Mouse (Mus musculus): Measurements from ENCODE around the gene Hjurp. TPM values are rescaled to one million over a fixed set of nuclear protein-coding genes. Genes with fewer than 3 reads are reported as not detected.
"Not testable (repeated sequence)": the region's sequence is repeated elsewhere in the genome, so short reads cannot be mapped to it uniquely, and the experiment has no call there.

Hjurp gene
- polyA plus RNA-seq, 1 experiment from 2014 or later, result 141 TPM

GRCm38 (mm10) chr1:88227482-88227881 is 50.0 kb downstream of the Hjurp start:
- DNase-seq (ENCODE audit: low spot score) (no peak), ATAC-seq (ENCODE audit: insufficient read depth, low FRiP score, low TSS enrichment) (no peak)
- 59% methylated on average over 2 of the region's 2 CpGs for WGBS

DNA sequence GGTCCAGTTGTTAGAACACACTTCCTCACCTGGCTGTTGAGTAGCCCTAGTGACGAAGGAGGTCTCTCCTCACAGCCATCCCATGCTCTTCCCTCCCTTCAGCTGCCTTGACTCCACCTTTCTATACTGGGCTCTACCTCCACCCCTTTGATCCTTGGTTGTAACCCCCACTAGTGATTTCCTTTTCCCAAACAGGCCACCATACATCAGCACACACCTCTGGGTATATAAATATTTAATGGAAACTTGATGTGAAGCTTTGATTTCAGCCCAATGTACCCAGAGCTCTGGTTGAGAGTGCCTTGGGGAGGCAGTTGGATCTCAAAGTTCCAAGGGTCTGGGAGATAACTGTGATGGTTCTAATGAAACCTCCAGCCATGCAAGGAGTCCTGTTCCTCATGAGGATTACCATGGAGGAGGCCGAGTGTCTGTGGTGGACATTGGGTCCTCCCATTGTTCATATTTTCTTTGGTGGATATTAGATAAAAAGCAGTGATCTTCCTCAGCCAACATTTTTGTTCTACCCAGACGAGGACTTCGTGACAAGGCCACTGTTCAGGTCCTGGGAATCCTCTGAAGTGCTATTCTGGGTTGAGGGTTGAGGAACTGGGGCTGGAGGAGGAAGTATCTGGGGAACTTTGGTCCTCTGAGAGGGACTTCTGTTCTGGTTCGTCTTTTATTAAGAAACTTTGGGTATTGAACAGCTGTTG is 50.6 kb downstream of the Hjurp start, which contains the start of gene Mroh2a:
Mroh2a (plus strand) TSS at position 317 of the 710 bp plus-strand sequence.
- no peaks in the 10 kb centered on the region for H3K27me3 ChIP-seq (ENCODE audit: control insufficient read depth, insufficient read depth, low read length)

More at GRCm38 (mm10) chr1:88227482-88227881, 50.0 kb downstream of the Hjurp start:
- Histone ChIP-seq H3K9me3 (ENCODE audit: control insufficient read depth, low read length) (peaks cover 69% of the 10 kb centered on the region), H3K4me3 (ENCODE audit: low read depth, low read length) (no peak overlapping the region), H3K27me3 (ENCODE audit: control insufficient read depth, insufficient read depth, low read length) (no peaks in the 10 kb centered on the region), H3K36me3 (ENCODE audit: control insufficient read depth, insufficient read depth, low read length) (no peaks in the 10 kb centered on the region), H3K4me1 (ENCODE audit: control insufficient read depth, insufficient read depth, low read length) (no peaks in the 10 kb centered on the region), H3K4me2 (ENCODE audit: low read depth) (no peak overlapping the region), H3K9ac (ENCODE audit: low read length) (no peak overlapping the region), H3K27ac (ENCODE audit: low read depth, low read length) (no peak overlapping the region)

GRCm38 (mm10) chr1:88225741-88226140 is 51.7 kb downstream of the Hjurp start:
- Histone ChIP-seq H3K27me3 (ENCODE audit: control insufficient read depth, insufficient read depth, low read length) (no peaks in the 10 kb centered on the region), H3K9me3 (ENCODE audit: control insufficient read depth, low read length) (peaks cover 55% of the 10 kb centered on the region), H3K36me3 (ENCODE audit: control insufficient read depth, insufficient read depth, low read length) (no peaks in the 10 kb centered on the region), H3K4me1 (ENCODE audit: control insufficient read depth, insufficient read depth, low read length) (no peaks in the 10 kb centered on the region), H3K4me3 (ENCODE audit: low read depth, low read length) (no peak overlapping the region), H3K9ac (ENCODE audit: low read length) (no peak overlapping the region), H3K27ac (ENCODE audit: low read depth, low read length) (no peak overlapping the region), H3K4me2 (ENCODE audit: low read depth) (no peak overlapping the region)
- DNase-seq (ENCODE audit: low spot score) (no peak), ATAC-seq (ENCODE audit: insufficient read depth, low FRiP score, low TSS enrichment) (no peak)

More for the DNA sequence above, 50.6 kb downstream of the Hjurp start, which contains the start of gene Mroh2a:
- Histone ChIP-seq H3K4me1 (ENCODE audit: control insufficient read depth, insufficient read depth, low read length) (no peaks in the 10 kb centered on the region), H3K4me3 (ENCODE audit: low read depth, low read length) (no peak within 1 kb of the TSS), H3K4me2 (ENCODE audit: low read depth) (no peak within 1 kb of the TSS), H3K9me3 (ENCODE audit: control insufficient read depth, low read length) (peaks cover 66% of the 10 kb centered on the region), H3K27ac (ENCODE audit: low read depth, low read length) (no peak within 1 kb of the TSS), H3K9ac (ENCODE audit: low read length) (no peak within 1 kb of the TSS), H3K36me3 (ENCODE audit: control insufficient read depth, insufficient read depth, low read length) (no peaks in the 10 kb centered on the region)
- WGBS, result 59% methylated on average over 5 of the region's 5 CpGs
- no peak for DNase-seq (ENCODE audit: low spot score)
- no peak for ATAC-seq (ENCODE audit: insufficient read depth, low FRiP score, low TSS enrichment)

DNA sequence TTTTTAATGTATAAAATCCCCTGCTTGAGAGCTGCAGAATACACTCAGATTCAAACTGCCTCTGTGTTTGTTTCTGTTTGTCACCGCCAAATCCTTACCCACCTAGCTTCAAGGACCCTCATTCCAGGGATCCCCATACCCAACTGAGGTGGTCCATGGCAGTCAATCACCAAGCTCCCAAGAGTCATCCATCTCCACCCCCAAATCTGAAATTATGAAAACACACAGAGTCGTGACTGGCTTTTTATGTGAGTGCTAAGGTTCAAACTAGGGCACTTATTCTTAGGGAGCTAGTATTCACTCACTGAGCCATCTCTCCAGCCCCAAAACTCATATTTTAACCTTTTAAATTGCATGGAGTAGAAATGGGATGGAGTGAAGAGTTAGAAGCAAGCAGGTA is 52.1 kb downstream of the Hjurp start:
- H3K27me3 ChIP-seq (ENCODE audit: control insufficient read depth, insufficient read depth, low read length); H3K4me3 ChIP-seq (ENCODE audit: low read depth, low read length); H3K9ac ChIP-seq (ENCODE audit: low read length); H3K4me2 ChIP-seq (ENCODE audit: low read depth); ATAC-seq (ENCODE audit: insufficient read depth, low FRiP score, low TSS enrichment); H3K36me3 ChIP-seq (ENCODE audit: control insufficient read depth, insufficient read depth, low read length); H3K27ac ChIP-seq (ENCODE audit: low read depth, low read length); DNase-seq (ENCODE audit: low spot score); H3K4me1 ChIP-seq (ENCODE audit: control insufficient read depth, insufficient read depth, low read length): not testable (repeated sequence)
- peaks cover 51% of the 10 kb centered on the region for H3K9me3 ChIP-seq (ENCODE audit: control insufficient read depth, low read length)
- 49% methylated on average over 2 of the region's 2 CpGs for WGBS

- ATAC-seq (ENCODE audit: insufficient read depth, low FRiP score, low TSS enrichment) (no peak), DNase-seq (ENCODE audit: low spot score) (no peak)
- no peak overlapping the region for H3K4me2 ChIP-seq (ENCODE audit: low read depth)
- 72% methylated on average over 2 of the region's 2 CpGs for WGBS
- peaks cover 40% of the 10 kb centered on the region for H3K9me3 ChIP-seq (ENCODE audit: control insufficient read depth, low read length)
- H3K36me3 ChIP-seq (ENCODE audit: control insufficient read depth, insufficient read depth, low read length), result no peaks in the 10 kb centered on the region
- H3K27me3 ChIP-seq (ENCODE audit: control insufficient read depth, insufficient read depth, low read length), result no peaks in the 10 kb centered on the region
- H3K4me3 ChIP-seq (ENCODE audit: low read depth, low read length), result no peak overlapping the region
- H3K27ac ChIP-seq (ENCODE audit: low read depth, low read length), result no peak overlapping the region
- H3K9ac ChIP-seq (ENCODE audit: low read length), result no peak overlapping the region
- H3K4me1 ChIP-seq (ENCODE audit: control insufficient read depth, insufficient read depth, low read length), result no peaks in the 10 kb centered on the region
Observed at GRCm38 (mm10) chr1:88224029-88224776, 53.2 kb downstream of the Hjurp start.

GRCm38 (mm10) chr1:88223591-88223990 is 53.8 kb downstream of the Hjurp start:
- no peak for ATAC-seq (ENCODE audit: insufficient read depth, low FRiP score, low TSS enrichment)
- Histone ChIP-seq H3K4me2 (ENCODE audit: low read depth) (no peak overlapping the region), H3K4me3 (ENCODE audit: low read depth, low read length) (no peak overlapping the region), H3K27ac (ENCODE audit: low read depth, low read length) (no peak overlapping the region), H3K9me3 (ENCODE audit: control insufficient read depth, low read length) (peaks cover 38% of the 10 kb centered on the region), H3K4me1 (ENCODE audit: control insufficient read depth, insufficient read depth, low read length) (no peaks in the 10 kb centered on the region), H3K9ac (ENCODE audit: low read length) (no peak overlapping the region), H3K36me3 (ENCODE audit: control insufficient read depth, insufficient read depth, low read length) (no peaks in the 10 kb centered on the region), H3K27me3 (ENCODE audit: control insufficient read depth, insufficient read depth, low read length) (no peaks in the 10 kb centered on the region)
- 64% methylated on average over 1 of the region's 1 CpGs for WGBS
- DNase-seq (ENCODE audit: low spot score), result peak; percentile 10

- not testable (repeated sequence) for H3K27me3 ChIP-seq (ENCODE audit: control insufficient read depth, insufficient read depth, low read length); H3K36me3 ChIP-seq (ENCODE audit: control insufficient read depth, insufficient read depth, low read length); H3K27ac ChIP-seq (ENCODE audit: low read depth, low read length); ATAC-seq (ENCODE audit: insufficient read depth, low FRiP score, low TSS enrichment); H3K9ac ChIP-seq (ENCODE audit: low read length); H3K4me1 ChIP-seq (ENCODE audit: control insufficient read depth, insufficient read depth, low read length); H3K4me3 ChIP-seq (ENCODE audit: low read depth, low read length); H3K4me2 ChIP-seq (ENCODE audit: low read depth)
- peaks cover 33% of the 10 kb centered on the region for H3K9me3 ChIP-seq (ENCODE audit: control insufficient read depth, low read length)
- peak; percentile 8 for DNase-seq (ENCODE audit: low spot score)
Observed at GRCm38 (mm10) chr1:88223011-88223515, 54.4 kb downstream of the Hjurp start.

- no peaks in the 10 kb centered on the region for H3K27me3 ChIP-seq (ENCODE audit: control insufficient read depth, insufficient read depth, low read length)
- H3K4me1 ChIP-seq (ENCODE audit: control insufficient read depth, insufficient read depth, low read length), result no peaks in the 10 kb centered on the region
- ATAC-seq (ENCODE audit: insufficient read depth, low FRiP score, low TSS enrichment) (no peak), DNase-seq (ENCODE audit: low spot score) (no peak)
- no peak overlapping the region for H3K4me3 ChIP-seq (ENCODE audit: low read depth, low read length)
- 55% methylated on average over 2 of the region's 2 CpGs for WGBS
- H3K4me2 ChIP-seq (ENCODE audit: low read depth), result no peak overlapping the region
- no peak overlapping the region for H3K27ac ChIP-seq (ENCODE audit: low read depth, low read length)
- H3K9ac ChIP-seq (ENCODE audit: low read length), result no peak overlapping the region
- no peaks in the 10 kb centered on the region for H3K36me3 ChIP-seq (ENCODE audit: control insufficient read depth, insufficient read depth, low read length)
- H3K9me3 ChIP-seq (ENCODE audit: control insufficient read depth, low read length), result peaks cover 29% of the 10 kb centered on the region
Observed at GRCm38 (mm10) chr1:88222216-88222615, 55.2 kb downstream of the Hjurp start.
